Mouse (Mus musculus) liver, embryonic 14.5 days (tissue): ENCODE results near the gene Gltpd2. TPM values are rescaled to one million over a fixed set of nuclear protein-coding genes. Genes with fewer than 3 reads are reported as not detected.
A peak's percentile ranks its signal among the peaks of the same experiment; 100 is the strongest.
"Not testable (repeated sequence)": the region's sequence is repeated elsewhere in the genome, so short reads cannot be mapped to it uniquely, and the experiment has no call there.

ENCODE experiments used
- ATAC-seq: fragments of 200-750 bp; cut with Nextera tagmentation; 2 replicates; pipeline ENCODE4 v1.8.0; 2017; ENCODE audit warnings: moderate number of reproducible peaks, mild to moderate bottlenecking, moderate library complexity; ENCODE audit not compliant: insufficient read depth
- DNase-seq, 3 experiments: peaks; one replicate each; pipeline ENCODE4 v3.0.0-alpha.2; 2012 to 2013; ENCODE audit warnings: low read depth in 3 of 3, low spot score in 3 of 3
- H3K27ac ChIP-seq: fragments of 300-500 bp; sonication (generic); 2 replicates; pipeline ENCODE4 v1.5.1; 2014; ENCODE audit warnings: moderate library complexity, mild to moderate bottlenecking, control low read depth, inconsistent platforms
- H3K27me3 ChIP-seq: fragments of 300-500 bp; sonication (generic); 2 replicates; pipeline ENCODE4 v1.6.1; 2014; ENCODE audit warnings: mild to moderate bottlenecking, low read length, moderate library complexity; ENCODE audit not compliant: control insufficient read depth, insufficient read depth
- H3K36me3 ChIP-seq: fragments of 300-500 bp; sonication (generic); replicated peaks from 2 replicates; pipeline ENCODE4 v1.6.1; 2014; ENCODE audit warnings: low read depth; ENCODE audit not compliant: control insufficient read depth, insufficient read depth
- H3K4me1 ChIP-seq, 2 experiments: fragments of 200-500 bp in 1 of 2; fragments of 300-500 bp in 1 of 2; sonication (generic) in 1 of 2; replicated peaks; 2 replicates each; pipeline ENCODE4 v1.6.1; 2012 to 2014; ENCODE audit warnings: antibody characterized with exemption in 1 of 2, inconsistent platforms in 1 of 2, low read length in 1 of 2; ENCODE audit not compliant: control insufficient read depth in 2 of 2, insufficient read depth in 2 of 2
- H3K4me2 ChIP-seq: fragments of 300-500 bp; sonication (generic); 2 replicates; pipeline ENCODE4 v1.6.1; 2014; ENCODE audit warnings: low read depth, mild to moderate bottlenecking, control low read depth, moderate library complexity
- H3K4me3 ChIP-seq, 2 experiments: fragments of 200-500 bp in 1 of 2; fragments of 300-500 bp in 1 of 2; sonication (generic) in 1 of 2; 2 replicates each; pipeline ENCODE4 v1.5.1; 2012 to 2014; ENCODE audit warnings: low read depth in 2 of 2, low read length in 2 of 2, mild to moderate bottlenecking in 2 of 2, control low read depth in 1 of 2, inconsistent platforms in 1 of 2, moderate library complexity in 1 of 2; ENCODE audit not compliant: insufficient read depth in 1 of 2
- H3K9ac ChIP-seq: fragments of 300-500 bp; sonication (generic); replicated peaks from 2 replicates; pipeline ENCODE4 v1.6.1; 2014; ENCODE audit warnings: mild to moderate bottlenecking, control low read depth, moderate library complexity
- H3K9me3 ChIP-seq: fragments of 300-500 bp; sonication (generic); 2 replicates; pipeline ENCODE4 v1.6.1; 2016; ENCODE audit warnings: low read length, mixed read lengths; ENCODE audit not compliant: control insufficient read depth
- CTCF ChIP-seq: IDR thresholded peaks from 2 replicates; pipeline ENCODE4 v1.5.1; 2016; ENCODE audit warnings: antibody characterized with exemption, low read depth, control low read depth
- EP300 ChIP-seq: IDR thresholded peaks from 2 replicates; pipeline ENCODE4 v1.6.1; 2016; ENCODE audit warnings: antibody characterized with exemption, low read depth
- WGBS: fragments of 180-500 bp; shearing (Covaris S2); extraction: QIAGEN DNeasy Blood & Tissue Kit; methylation state at CpG from one replicate; pipeline ENCODE4 v1.1.7; 2014; ENCODE audit not compliant: insufficient replicate concordance; 5-methylcytosine and 5-hydroxymethylcytosine counted together
- polyA plus RNA-seq, 2 experiments: library from polyadenylated mRNA; depleted of rRNA in 1 of 2; stranded (reverse) in 1 of 2; unstranded in 1 of 2; fragments of >200 nt; fragmentation: Nextera tagmentation in 1 of 2; extraction: Ambion mirVana in 1 of 2; gene quantifications; 2 replicates each; pipeline versions ENCODE4 v1.2.1 to v1.2.3; 2012 to 2014

The Gltpd2 gene
- polyA plus RNA-seq, 2 experiments, result 11.2 to 18.4 TPM

GRCm38 (mm10) chr11:70514288-70514687 is 4.7 kb upstream of the Gltpd2 start, which contains the start of gene Vmo1:
Gene Vmo1, minus strand, starts transcription at chr11:70514616.
- Histone ChIP-seq H3K4me2 (no peak within 1 kb of the TSS), H3K4me3 (no peak within 1 kb of the TSS), H3K9me3 (no peaks in the 10 kb centered on the region), H3K36me3 (no peaks in the 10 kb centered on the region), H3K4me1 (peaks cover 6 to 13% of the 10 kb centered on the region in 2 experiments; a peak in 3 of 4 replicates), H3K9ac (no peak within 1 kb of the TSS), H3K27me3 (peaks cover 3% of the 10 kb centered on the region; the same call in 1 of the 2 replicates), H3K27ac (no peak within 1 kb of the TSS)
- ATAC-seq (no peak), DNase-seq (no peak)
- WGBS, result 72% methylated on average over 7 of the region's 7 CpGs
- no peak for TF ChIP-seq EP300
- no peak for TF ChIP-seq CTCF

GRCm38 (mm10) chr11:70516352-70516751 is 2.6 kb upstream of the Gltpd2 start:
- Histone ChIP-seq H3K27ac (no peak overlapping the region), H3K27me3 (peaks cover 13% of the 10 kb centered on the region), H3K4me2 (no peak overlapping the region), H3K4me3 (no peak overlapping the region), H3K4me1 (peaks cover 6 to 13% of the 10 kb centered on the region in 2 experiments; a peak in 3 of 4 replicates), H3K36me3 (no peaks in the 10 kb centered on the region), H3K9ac (no peak overlapping the region), H3K9me3 (no peaks in the 10 kb centered on the region)
- TF ChIP-seq CTCF (peak; percentile 67), EP300 (no peak)
- DNase-seq (peak in 1 of 3 experiments; percentile 48), ATAC-seq (no peak)
- 17% methylated on average over 2 of the region's 2 CpGs for WGBS

GRCm38 (mm10) chr11:70518436-70518835 is 560 bp upstream of the Gltpd2 start:
- H3K4me2 ChIP-seq, result peak overlapping the region; percentile 7; the same call in 1 of the 2 replicates
- H3K36me3 ChIP-seq, result no peaks in the 10 kb centered on the region
- peaks cover 6 to 18% of the 10 kb centered on the region in 2 experiments; a peak in 3 of 4 replicates for H3K4me1 ChIP-seq
- H3K9ac ChIP-seq, result no peak overlapping the region
- DNase-seq (no peak), ATAC-seq (peak; percentile 31; the same call in 1 of the 2 replicates)
- H3K9me3 ChIP-seq, result no peaks in the 10 kb centered on the region
- no peak overlapping the region for H3K4me3 ChIP-seq
- H3K27ac ChIP-seq, result no peak overlapping the region
- H3K27me3 ChIP-seq, result peaks cover 13% of the 10 kb centered on the region
- TF ChIP-seq CTCF (no peak), EP300 (0 out of 2 replicates have a peak, but pooled peaks have one; percentile 4)
- 17% methylated on average over 1 of the region's 1 CpGs for WGBS

- Histone ChIP-seq H3K4me3 (peak overlapping the region; percentile 5 to 36; a peak in 3 of 4 replicates), H3K27ac (no peak overlapping the region), H3K9me3 (no peaks in the 10 kb centered on the region), H3K27me3 (peaks cover 13% of the 10 kb centered on the region), H3K4me1 (peaks cover 6 to 21% of the 10 kb centered on the region in 2 experiments; a peak in 3 of 4 replicates), H3K36me3 (no peaks in the 10 kb centered on the region), H3K9ac (peak overlapping the region; percentile 16; the same call in 1 of the 2 replicates), H3K4me2 (peak overlapping the region; percentile 51)
- DNase-seq, result no peak
- WGBS, result 27% methylated on average over 41 of the region's 41 CpGs
- TF ChIP-seq CTCF (no peak), EP300 (no peak)
- ATAC-seq, result no peak
Observed at GRCm38 (mm10) chr11:70520178-70520769, 1.3 kb downstream of the Gltpd2 start.

- not testable (repeated sequence) for H3K4me3 ChIP-seq
Observed at GRCm38 (mm10) chr11:70523306-70523989, 4.5 kb downstream of the Gltpd2 start.

More at GRCm38 (mm10) chr11:70523306-70523989, 4.5 kb downstream of the Gltpd2 start:
- WGBS, result 68% methylated on average over 8 of the region's 8 CpGs
- DNase-seq, ATAC-seq, H3K9ac ChIP-seq, H3K9me3 ChIP-seq, H3K4me2 ChIP-seq, H3K27ac ChIP-seq: not testable (repeated sequence)
- H3K4me1 ChIP-seq, result peaks cover 3 to 22% of the 10 kb centered on the region in 2 experiments; a peak in 3 of 4 replicates
- TF ChIP-seq CTCF, result peak; percentile 25; the same call in 1 of the 2 replicates
- H3K27me3 ChIP-seq, result peaks cover 13% of the 10 kb centered on the region
- peaks cover 16% of the 10 kb centered on the region for H3K36me3 ChIP-seq
